Mouse (Mus musculus) cerebral cortex, adult 2 months (tissue): ENCODE results near the gene Insig1.

Experiments used
- WGBS: fragments of 180-500 bp; shearing (Covaris S2); methylation state at CpG from one replicate; pipeline ENCODE4 v1.1.7; 2018; 5-methylcytosine and 5-hydroxymethylcytosine counted together

The Insig1 gene

GRCm38 (mm10) chr5:28122491-28123454 lies 51.6 kb downstream of the Insig1 start:
- WGBS = 4% methylated on average over 27 of the region's 27 CpGs

DNA sequence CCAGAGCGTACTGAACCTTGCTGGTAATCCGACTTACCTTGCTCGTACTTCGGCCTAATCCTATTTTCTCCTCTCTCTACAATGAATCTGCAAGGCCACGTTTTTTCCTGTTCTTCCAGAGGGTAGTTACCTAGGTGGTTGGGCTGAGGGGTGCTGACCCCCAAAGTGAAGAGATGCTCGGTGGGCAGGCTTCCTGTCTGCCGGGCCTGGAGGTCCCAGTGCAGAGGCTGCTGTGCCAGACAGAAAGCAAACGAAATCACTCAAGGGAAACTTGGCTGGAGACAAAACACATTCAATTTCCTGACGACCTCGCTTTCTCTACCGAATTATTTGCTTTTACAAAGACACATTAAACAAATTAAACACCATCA lies 52.3 kb downstream of the Insig1 start:
- WGBS = 5% methylated on average over 11 of the region's 11 CpGs

GRCm38 (mm10) chr5:28124321-28125230 lies 53.4 kb downstream of the Insig1 start:
- WGBS = 6% methylated on average over 28 of the region's 28 CpGs
